Mouse (Mus musculus) liver, embryonic 16.5 days (tissue): ENCODE data around the gene Hsf2bp. TPM values are rescaled to one million over a fixed set of nuclear protein-coding genes. Genes with fewer than 3 reads are reported as not detected.

Source experiments
- ATAC-seq: fragments of 200-750 bp; cut with Nextera tagmentation; 2 replicates; pipeline ENCODE4 v1.8.0; 2017; ENCODE audit warnings: low read depth, mild to moderate bottlenecking, moderate number of reproducible peaks, moderate library complexity
- H3K27ac ChIP-seq: fragments of 300-500 bp; sonication (generic); 2 replicates; pipeline ENCODE4 v1.5.1; 2014; ENCODE audit warnings: mild to moderate bottlenecking, low read length
- H3K27me3 ChIP-seq: fragments of 300-500 bp; sonication (generic); 2 replicates; pipeline ENCODE4 v1.6.1; 2014; ENCODE audit warnings: low read depth, low read length, mixed read lengths; ENCODE audit not compliant: control insufficient read depth, insufficient read depth
- H3K36me3 ChIP-seq: fragments of 300-500 bp; sonication (generic); 2 replicates; pipeline ENCODE4 v1.6.1; 2014; ENCODE audit warnings: mild to moderate bottlenecking; ENCODE audit not compliant: control insufficient read depth, insufficient read depth
- H3K4me1 ChIP-seq: fragments of 300-500 bp; sonication (generic); 2 replicates; pipeline ENCODE4 v1.6.1; 2014; ENCODE audit warnings: low read depth, low read length, mixed read lengths; ENCODE audit not compliant: control insufficient read depth
- H3K4me2 ChIP-seq: fragments of 300-500 bp; sonication (generic); 2 replicates; pipeline ENCODE4 v1.6.1; 2014; ENCODE audit warnings: low read depth, low read length, mixed read lengths
- H3K4me3 ChIP-seq: fragments of 300-500 bp; sonication (generic); 2 replicates; pipeline ENCODE4 v1.5.1; 2014; ENCODE audit warnings: low read depth, mild to moderate bottlenecking, low read length
- H3K9ac ChIP-seq: fragments of 300-500 bp; sonication (generic); 2 replicates; pipeline ENCODE4 v1.6.1; 2014; ENCODE audit warnings: low read depth, low read length
- H3K9me3 ChIP-seq: fragments of 300-500 bp; sonication (generic); replicated peaks from 2 replicates; pipeline ENCODE4 v1.6.1; 2016; ENCODE audit warnings: low read length; ENCODE audit not compliant: control insufficient read depth
- WGBS: fragments of 180-500 bp; shearing (Covaris S2); extraction: QIAGEN DNeasy Blood & Tissue Kit; methylation state at CpG from one replicate; pipeline ENCODE4 v1.1.7; 2014; ENCODE audit not compliant: insufficient replicate concordance; 5-methylcytosine and 5-hydroxymethylcytosine counted together
- polyA plus RNA-seq: library from polyadenylated mRNA; unstranded; fragments of >200 nt; fragmentation: Nextera tagmentation; extraction: Ambion mirVana; gene quantifications from 2 replicates; pipeline ENCODE4 v1.2.1, GENCODE M21; 2015

Gene Hsf2bp
- polyA plus RNA-seq, 1 experiment from 2014 or later, result 0.14 TPM

DNA sequence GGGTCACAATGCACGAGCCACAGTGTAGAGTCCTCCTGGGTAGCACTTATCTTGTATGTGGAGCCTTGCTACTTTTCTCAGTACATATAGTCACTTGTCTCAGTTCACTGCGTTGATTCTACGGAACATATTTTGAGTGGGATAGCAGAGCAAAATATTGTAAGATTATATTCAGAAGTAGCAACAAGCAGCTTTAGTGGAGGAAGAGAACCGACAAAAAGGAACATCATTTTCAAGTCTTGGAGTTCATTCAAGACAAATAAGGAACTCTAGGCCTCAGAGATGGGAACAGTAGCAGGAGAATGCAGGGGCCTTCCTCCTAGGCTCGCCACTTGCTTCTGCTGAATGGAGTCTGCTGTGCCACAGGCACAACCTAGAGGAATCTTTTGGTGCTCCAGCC is 10.4 kb upstream of the Hsf2bp start:
- Histone ChIP-seq H3K9ac (no peak overlapping the region), H3K4me2 (no peak overlapping the region), H3K27ac (no peak overlapping the region), H3K27me3 (no peaks in the 10 kb centered on the region), H3K4me1 (no peaks in the 10 kb centered on the region), H3K36me3 (peaks cover 3% of the 10 kb centered on the region; the same call in 1 of the 2 replicates), H3K9me3 (no peaks in the 10 kb centered on the region), H3K4me3 (no peak overlapping the region)
- 76% methylated on average over 5 of the region's 5 CpGs for WGBS
- ATAC-seq, result no peak

DNA sequence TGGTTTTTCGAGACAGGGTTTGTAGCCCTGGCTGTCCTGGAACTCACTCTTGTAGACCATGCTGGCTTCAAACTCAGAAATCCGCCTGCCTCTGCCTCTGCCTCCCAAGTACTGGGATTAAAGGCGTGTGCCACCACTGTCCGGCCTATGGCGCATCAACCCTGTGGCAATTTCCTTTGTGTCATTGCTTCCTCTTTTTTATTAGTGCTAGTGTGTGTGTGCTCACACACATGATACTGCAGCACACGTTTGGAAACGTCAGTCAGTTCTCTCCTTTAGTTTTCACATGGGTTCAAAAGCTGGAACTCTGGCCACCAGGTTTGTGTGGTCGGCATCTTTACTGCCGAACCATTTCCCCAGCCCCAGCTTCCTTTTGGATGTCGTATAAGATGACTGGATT is 4.1 kb upstream of the Hsf2bp start:
- WGBS, result 55% methylated on average over 10 of the region's 10 CpGs
- ATAC-seq, result no peak
- no peaks in the 10 kb centered on the region for H3K9me3 ChIP-seq

DNA sequence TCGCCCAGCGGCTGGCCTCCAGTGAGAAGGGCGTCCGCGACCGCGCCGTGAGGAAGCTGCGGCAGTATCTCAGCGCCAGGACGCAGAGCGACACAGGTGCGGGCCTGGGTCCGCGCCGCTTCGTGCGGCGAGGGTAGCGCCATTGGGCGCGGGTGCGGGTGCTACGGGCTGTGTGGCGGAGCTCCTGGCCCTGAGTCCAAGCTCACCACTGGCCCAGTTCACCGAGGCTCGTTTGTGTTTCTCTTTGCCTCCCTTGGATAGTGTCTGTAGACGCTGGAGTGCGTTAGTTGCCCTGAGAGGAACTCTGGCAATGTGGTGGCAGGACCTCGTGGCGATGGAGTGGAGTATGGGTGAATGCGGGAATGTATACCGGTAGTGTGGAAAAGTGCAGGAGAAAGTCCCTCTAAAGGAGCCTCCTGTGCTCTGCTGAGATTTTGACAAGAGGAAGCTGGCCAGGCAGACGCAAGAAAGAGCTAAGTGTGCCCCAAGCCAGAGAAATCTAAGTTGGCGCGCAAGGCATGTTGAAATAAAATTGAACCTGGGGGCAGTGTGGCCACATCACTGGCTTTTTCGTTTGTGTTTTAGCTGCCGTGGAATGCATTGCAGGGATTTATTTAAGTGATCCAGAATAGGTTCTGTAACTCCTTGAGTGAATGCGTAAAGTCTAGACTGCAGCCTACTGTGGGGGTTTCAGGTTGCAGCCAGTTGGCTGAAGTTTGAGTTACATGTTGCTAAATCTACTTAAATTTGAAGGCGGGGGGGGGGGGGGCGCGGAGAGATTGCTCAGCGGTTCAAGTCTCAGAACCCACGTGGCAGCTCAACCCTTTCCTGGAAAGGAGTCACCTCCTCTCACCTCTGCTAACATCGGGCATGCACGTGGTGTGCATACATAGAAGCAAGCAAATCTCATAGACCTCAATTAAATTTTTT is 625 bp upstream of the Hsf2bp start:
- Histone ChIP-seq H3K27me3 (no peaks in the 10 kb centered on the region), H3K36me3 (no peaks in the 10 kb centered on the region), H3K4me2 (peak overlapping the region; percentile 89), H3K4me1 (peaks cover 16% of the 10 kb centered on the region), H3K27ac (no peak overlapping the region), H3K4me3 (peak overlapping the region; percentile 80), H3K9ac (peak overlapping the region; percentile 67), H3K9me3 (no peaks in the 10 kb centered on the region)
- peak; percentile 15 for ATAC-seq
- WGBS, result under 1% methylated on average over 46 of the region's 46 CpGs

More for the DNA sequence above, 4.1 kb upstream of the Hsf2bp start:
- no peaks in the 10 kb centered on the region for H3K27me3 ChIP-seq
- no peak overlapping the region for H3K4me3 ChIP-seq
- peaks cover 16% of the 10 kb centered on the region for H3K4me1 ChIP-seq
- H3K27ac ChIP-seq, result no peak overlapping the region
- no peak overlapping the region for H3K4me2 ChIP-seq
- H3K36me3 ChIP-seq, result no peaks in the 10 kb centered on the region
- H3K9ac ChIP-seq, result no peak overlapping the region

DNA sequence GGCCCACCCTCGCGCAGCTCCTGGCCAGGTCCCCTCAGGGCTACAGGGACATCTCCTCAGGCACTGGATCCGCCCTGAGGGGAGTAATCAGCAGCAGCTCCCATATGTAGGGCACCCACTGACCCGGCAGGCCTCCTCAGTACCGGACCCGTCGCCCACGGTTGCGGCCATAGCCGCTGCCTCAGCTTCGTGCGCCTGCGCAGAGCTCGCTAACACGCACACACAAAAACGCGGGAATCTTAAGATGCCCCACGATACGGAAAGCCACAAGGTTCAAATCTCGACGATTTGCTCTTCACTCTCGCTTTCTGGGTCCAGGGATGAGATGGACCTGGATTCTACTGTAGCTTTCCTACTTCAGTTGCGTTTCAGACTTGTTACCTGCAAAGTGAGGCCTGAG is 1.8 kb downstream of the Hsf2bp start:
- Histone ChIP-seq H3K36me3 (no peaks in the 10 kb centered on the region), H3K9ac (no peak overlapping the region), H3K27ac (no peak overlapping the region), H3K27me3 (no peaks in the 10 kb centered on the region), H3K4me3 (no peak overlapping the region), H3K4me1 (peaks cover 16% of the 10 kb centered on the region), H3K9me3 (no peaks in the 10 kb centered on the region), H3K4me2 (no peak overlapping the region)
- 84% methylated on average over 23 of the region's 23 CpGs for WGBS
- no peak for ATAC-seq

DNA sequence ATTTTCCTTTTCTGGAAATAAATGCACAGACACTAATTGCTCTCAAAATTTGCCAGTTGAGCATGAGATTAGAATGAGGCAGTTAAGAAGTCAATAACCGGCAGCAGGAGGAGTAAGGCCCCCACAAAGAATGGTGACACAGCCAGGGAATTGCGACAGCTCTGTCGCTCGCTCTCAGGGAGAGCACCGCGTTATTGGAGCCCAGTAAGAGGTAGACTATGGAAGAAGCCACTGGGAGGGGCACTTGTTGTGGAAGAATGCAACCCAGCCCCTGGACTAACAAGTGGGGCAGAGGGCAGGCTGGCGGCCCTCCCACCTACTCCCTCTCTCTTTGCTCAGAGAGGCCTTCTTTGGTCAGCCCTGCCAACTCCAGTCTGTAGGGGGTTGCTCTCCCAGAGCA is 4.5 kb downstream of the Hsf2bp start:
- no peak overlapping the region for H3K4me3 ChIP-seq
- no peaks in the 10 kb centered on the region for H3K9me3 ChIP-seq
- H3K4me2 ChIP-seq, result no peak overlapping the region
- peaks cover 4% of the 10 kb centered on the region for H3K4me1 ChIP-seq
- ATAC-seq, result no peak
- H3K36me3 ChIP-seq, result no peaks in the 10 kb centered on the region
- no peak overlapping the region for H3K27ac ChIP-seq
- 54% methylated on average over 7 of the region's 7 CpGs for WGBS
- H3K27me3 ChIP-seq, result no peaks in the 10 kb centered on the region
- H3K9ac ChIP-seq, result no peak overlapping the region

DNA sequence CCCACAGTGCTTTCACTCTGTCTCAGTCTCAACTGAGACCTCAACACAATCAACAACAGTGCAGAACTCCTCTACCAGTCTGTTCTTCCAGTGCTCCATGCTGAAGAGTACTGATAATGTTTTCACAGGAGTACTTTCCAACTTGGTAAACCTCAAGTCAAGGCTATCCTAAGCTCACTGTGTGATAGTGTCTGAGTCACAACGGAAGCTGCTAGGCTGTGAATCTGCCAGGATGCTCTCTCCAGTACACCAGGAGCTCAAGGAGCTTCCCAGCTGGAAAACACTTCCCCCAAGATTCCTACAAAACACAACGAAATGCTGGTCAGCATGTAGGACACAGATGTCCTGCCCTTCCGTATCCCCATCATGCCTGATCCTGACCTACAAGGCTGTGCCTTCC is 7.8 kb downstream of the Hsf2bp start:
- H3K27ac ChIP-seq, result no peak overlapping the region
- no peaks in the 10 kb centered on the region; the same call in 1 of the 2 replicates for H3K4me1 ChIP-seq
- WGBS, result 64% methylated on average over 3 of the region's 3 CpGs
- no peaks in the 10 kb centered on the region for H3K27me3 ChIP-seq
- H3K4me2 ChIP-seq, result no peak overlapping the region
- no peak overlapping the region for H3K4me3 ChIP-seq
- no peak for ATAC-seq
- no peaks in the 10 kb centered on the region for H3K36me3 ChIP-seq
- no peaks in the 10 kb centered on the region for H3K9me3 ChIP-seq
- H3K9ac ChIP-seq, result no peak overlapping the region

DNA sequence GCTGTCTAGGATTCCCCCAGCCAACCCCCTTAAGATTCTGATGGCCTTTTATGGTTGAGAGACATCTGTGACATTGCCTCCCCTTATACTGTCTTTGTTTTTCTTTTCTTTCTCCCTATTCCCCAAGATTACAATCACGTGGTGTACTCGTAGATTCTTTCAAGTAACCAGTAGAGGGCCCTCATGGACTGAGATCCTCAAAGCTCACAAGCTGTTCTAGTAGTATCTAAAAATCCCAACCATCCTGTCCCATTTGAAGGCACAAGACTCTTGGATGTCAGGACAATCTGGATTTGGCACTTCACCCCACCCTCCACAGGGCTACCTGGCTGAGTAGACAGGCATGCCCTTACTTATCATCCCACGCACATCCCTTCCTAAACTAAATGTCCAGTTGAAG is 8.5 kb downstream of the Hsf2bp start:
- Histone ChIP-seq H3K36me3 (no peaks in the 10 kb centered on the region), H3K4me2 (no peak overlapping the region), H3K9me3 (no peaks in the 10 kb centered on the region), H3K27ac (no peak overlapping the region), H3K27me3 (no peaks in the 10 kb centered on the region), H3K4me3 (no peak overlapping the region), H3K9ac (no peak overlapping the region), H3K4me1 (no peaks in the 10 kb centered on the region; the same call in 1 of the 2 replicates)
- no peak for ATAC-seq
- WGBS, result 31% methylated on average over 3 of the region's 3 CpGs

DNA sequence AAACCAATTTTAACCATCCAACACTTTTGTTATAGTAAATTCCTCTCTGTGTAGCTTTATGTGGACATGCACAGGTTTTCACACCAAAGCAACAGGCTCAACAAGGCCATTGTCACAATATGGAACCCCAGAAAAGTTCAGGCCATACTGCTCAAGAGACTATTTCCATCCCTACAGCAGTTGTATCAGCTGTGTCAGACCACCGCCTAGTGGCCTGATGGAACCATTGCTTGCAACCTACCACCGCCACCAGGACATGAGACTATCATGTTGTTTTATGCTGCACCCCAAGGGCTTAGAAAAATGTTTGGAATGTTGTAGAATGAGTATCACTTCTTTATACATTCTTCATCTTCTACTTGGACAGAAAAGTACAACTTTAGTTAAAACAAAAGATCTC is 10.8 kb downstream of the Hsf2bp start:
- WGBS, result 10% methylated on average over 2 of the region's 2 CpGs
- H3K27me3 ChIP-seq, result no peaks in the 10 kb centered on the region

DNA sequence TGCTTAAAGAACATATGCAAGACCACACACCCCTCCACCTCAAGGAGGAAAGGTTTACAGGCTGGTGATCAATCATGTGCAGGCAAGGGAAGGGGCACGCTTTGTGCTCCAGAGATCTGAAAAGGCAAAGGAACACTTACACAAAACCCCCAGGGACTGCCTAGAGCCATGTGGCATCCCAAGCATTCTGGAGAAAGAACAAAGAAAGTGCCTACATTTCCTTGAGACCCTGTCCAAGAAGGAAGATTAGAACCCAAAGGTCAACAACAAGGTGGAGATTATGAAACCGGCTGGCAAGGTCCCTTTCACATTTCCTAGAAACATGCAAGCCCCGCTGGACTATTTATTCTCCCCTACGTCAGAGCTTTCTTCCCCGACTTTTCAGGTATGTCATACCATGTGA is 11.5 kb downstream of the Hsf2bp start:
- Histone ChIP-seq H3K4me1 (no peaks in the 10 kb centered on the region), H3K27ac (no peak overlapping the region), H3K4me2 (no peak overlapping the region), H3K27me3 (no peaks in the 10 kb centered on the region), H3K9ac (no peak overlapping the region), H3K4me3 (no peak overlapping the region), H3K9me3 (no peaks in the 10 kb centered on the region), H3K36me3 (no peaks in the 10 kb centered on the region)
- WGBS, result 57% methylated on average over 5 of the region's 5 CpGs
- no peak for ATAC-seq

More for the DNA sequence above, 10.8 kb downstream of the Hsf2bp start:
- H3K4me3 ChIP-seq, result no peak overlapping the region
- H3K9me3 ChIP-seq, result no peaks in the 10 kb centered on the region
- H3K4me1 ChIP-seq, result no peaks in the 10 kb centered on the region
- H3K4me2 ChIP-seq, result no peak overlapping the region
- 0 out of 2 replicates have a peak, but pooled peaks have one; percentile 43 for ATAC-seq
- H3K36me3 ChIP-seq, result no peaks in the 10 kb centered on the region
- no peak overlapping the region for H3K9ac ChIP-seq
- no peak overlapping the region for H3K27ac ChIP-seq
